Mouse (Mus musculus): Measurements from ENCODE around the gene Ptpn14. TPM values are rescaled to one million over a fixed set of nuclear protein-coding genes. Genes with fewer than 3 reads are reported as not detected.

Ptpn14 gene
- polyA plus RNA-seq, 1 experiment: 0.50 TPM

DNA sequence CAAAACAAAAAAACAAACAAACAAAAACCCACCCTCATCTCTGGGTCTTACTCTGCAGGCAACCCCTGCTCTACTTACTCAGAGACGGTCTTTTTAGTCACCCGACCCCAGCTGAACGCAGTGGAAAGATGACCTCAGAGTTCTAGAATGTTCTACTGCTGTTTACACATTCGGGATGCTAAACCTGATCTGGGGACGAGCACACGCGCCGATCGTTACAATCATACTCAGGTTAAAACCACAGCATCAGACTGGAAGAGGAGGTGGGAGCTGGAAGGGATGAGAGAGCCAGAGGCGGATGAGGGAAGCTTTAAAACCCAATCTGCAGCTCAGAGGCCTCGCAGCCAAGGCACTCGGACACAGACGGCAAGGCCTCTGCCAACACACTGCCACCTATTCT, 170.6 kb downstream of the Ptpn14 start:
- Histone ChIP-seq H3K27ac (ENCODE audit: insufficient read depth, low read depth, low read length) (no peak overlapping the region), H3K4me3 (ENCODE audit: insufficient read depth, low read length) (no peak overlapping the region), H3K4me1 (ENCODE audit: control insufficient read depth, insufficient read depth, low read length) (no peaks in the 10 kb centered on the region)
- TF ChIP-seq POLR2A (IDR thresholded peaks at IDR 0.05; ENCODE audit: borderline replicate concordance, low read depth, low read length): no peak

- Histone ChIP-seq H3K4me3 (ENCODE audit: insufficient read depth, low read length) (no peak overlapping the region), H3K4me1 (ENCODE audit: control insufficient read depth, insufficient read depth, low read length) (no peaks in the 10 kb centered on the region), H3K27ac (ENCODE audit: insufficient read depth, low read depth, low read length) (no peak overlapping the region)
- TF ChIP-seq CTCF (IDR thresholded peaks at IDR 0.05; ENCODE audit: low read depth, low read length) (no peak), POLR2A (IDR thresholded peaks at IDR 0.05; ENCODE audit: borderline replicate concordance, low read depth, low read length) (no peak)
Measured at GRCm38 (mm10) chr1:189899526-189899925, 171.5 kb downstream of the Ptpn14 start.

GRCm38 (mm10) chr1:189902413-189902812, 174.3 kb downstream of the Ptpn14 start:
- H3K4me3 ChIP-seq (ENCODE audit: insufficient read depth, low read length): no peak overlapping the region
- 0 out of 2 replicates have a peak, but pooled peaks cover 2% of the 10 kb centered on the region for H3K4me1 ChIP-seq (ENCODE audit: control insufficient read depth, insufficient read depth, low read length)
- no peak for TF ChIP-seq CTCF (IDR thresholded peaks at IDR 0.05; ENCODE audit: low read depth, low read length)
- TF ChIP-seq POLR2A (IDR thresholded peaks at IDR 0.05; ENCODE audit: borderline replicate concordance, low read depth, low read length): no peak
- H3K27ac ChIP-seq (ENCODE audit: insufficient read depth, low read depth, low read length): no peak overlapping the region

DNA sequence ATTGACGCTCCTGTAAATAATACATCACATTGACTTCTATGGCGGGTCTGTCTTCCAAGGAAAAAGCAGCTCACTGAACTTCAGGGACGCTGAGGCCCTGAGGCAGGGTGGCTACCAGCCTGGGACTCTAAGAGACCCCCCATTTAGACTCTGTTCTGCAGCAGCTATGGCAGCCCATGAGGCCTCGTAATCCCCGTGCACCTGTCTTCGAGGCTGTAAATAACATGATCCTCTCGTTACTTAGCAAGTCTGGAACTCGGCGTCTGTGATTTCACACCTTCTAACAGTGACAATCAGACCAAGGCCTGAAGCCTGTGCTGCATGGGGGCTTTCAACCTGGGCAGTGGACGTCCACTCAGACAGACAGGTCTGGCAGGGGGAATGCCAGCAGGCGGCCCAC, 175.1 kb downstream of the Ptpn14 start:
- no peak overlapping the region for H3K4me3 ChIP-seq (ENCODE audit: insufficient read depth, low read length)

GRCm38 (mm10) chr1:189910685-189911345, 182.7 kb downstream of the Ptpn14 start:
- no peak overlapping the region for H3K4me3 ChIP-seq (ENCODE audit: insufficient read depth, low read length)
- TF ChIP-seq CTCF (IDR thresholded peaks at IDR 0.05; ENCODE audit: low read depth, low read length) (no peak), POLR2A (IDR thresholded peaks at IDR 0.05; ENCODE audit: borderline replicate concordance, low read depth, low read length) (no peak)
- H3K27ac ChIP-seq (ENCODE audit: insufficient read depth, low read depth, low read length): no peak overlapping the region
- H3K4me1 ChIP-seq (ENCODE audit: control insufficient read depth, insufficient read depth, low read length): 0 out of 2 replicates have a peak, but pooled peaks cover 2% of the 10 kb centered on the region

More for the DNA sequence above, 175.1 kb downstream of the Ptpn14 start:
- TF ChIP-seq POLR2A (IDR thresholded peaks at IDR 0.05; ENCODE audit: borderline replicate concordance, low read depth, low read length) (no peak), CTCF (IDR thresholded peaks at IDR 0.05; ENCODE audit: low read depth, low read length) (no peak)
- Histone ChIP-seq H3K4me1 (ENCODE audit: control insufficient read depth, insufficient read depth, low read length) (0 out of 2 replicates have a peak, but pooled peaks cover 2% of the 10 kb centered on the region), H3K27ac (ENCODE audit: insufficient read depth, low read depth, low read length) (no peak overlapping the region)

DNA sequence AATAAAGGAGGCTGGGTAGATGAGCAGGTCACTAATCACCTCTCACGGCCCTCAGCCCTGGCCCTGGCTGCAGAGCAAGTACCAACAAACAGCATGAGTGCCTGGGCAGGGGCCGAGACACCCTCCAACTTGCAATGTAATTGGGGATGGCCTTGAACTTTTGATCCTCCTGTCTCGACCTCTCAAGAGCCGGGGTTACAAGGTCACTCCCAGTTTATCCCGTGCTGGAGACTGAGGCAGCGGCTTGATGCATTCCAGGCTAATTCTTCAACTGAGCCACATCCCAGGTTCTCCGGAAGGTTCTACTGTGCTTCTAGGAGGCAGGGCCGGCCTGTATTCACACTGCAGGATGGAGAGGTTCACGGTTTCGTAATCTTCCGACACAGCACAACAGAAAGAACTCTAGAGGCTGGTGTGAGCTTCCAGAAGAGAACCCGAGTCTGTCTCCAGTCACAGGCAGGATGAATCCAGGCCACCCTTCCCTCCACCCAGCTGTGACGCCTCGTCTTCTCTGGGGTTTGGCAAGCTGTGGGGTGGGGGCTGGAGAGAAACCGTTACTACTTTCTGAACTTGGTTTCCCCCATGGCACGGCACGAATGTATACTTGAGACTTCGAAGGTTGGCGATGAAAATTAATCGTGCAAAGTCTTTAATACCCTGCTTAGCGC, 185.2 kb downstream of the Ptpn14 start:
- Histone ChIP-seq H3K4me3 (ENCODE audit: insufficient read depth, low read length) (no peak overlapping the region), H3K27ac (ENCODE audit: insufficient read depth, low read depth, low read length) (no peak overlapping the region), H3K4me1 (ENCODE audit: control insufficient read depth, insufficient read depth, low read length) (0 out of 2 replicates have a peak, but pooled peaks cover 5% of the 10 kb centered on the region)
- TF ChIP-seq POLR2A (IDR thresholded peaks at IDR 0.05; ENCODE audit: borderline replicate concordance, low read depth, low read length) (no peak), CTCF (IDR thresholded peaks at IDR 0.05; ENCODE audit: low read depth, low read length) (no peak)

DNA sequence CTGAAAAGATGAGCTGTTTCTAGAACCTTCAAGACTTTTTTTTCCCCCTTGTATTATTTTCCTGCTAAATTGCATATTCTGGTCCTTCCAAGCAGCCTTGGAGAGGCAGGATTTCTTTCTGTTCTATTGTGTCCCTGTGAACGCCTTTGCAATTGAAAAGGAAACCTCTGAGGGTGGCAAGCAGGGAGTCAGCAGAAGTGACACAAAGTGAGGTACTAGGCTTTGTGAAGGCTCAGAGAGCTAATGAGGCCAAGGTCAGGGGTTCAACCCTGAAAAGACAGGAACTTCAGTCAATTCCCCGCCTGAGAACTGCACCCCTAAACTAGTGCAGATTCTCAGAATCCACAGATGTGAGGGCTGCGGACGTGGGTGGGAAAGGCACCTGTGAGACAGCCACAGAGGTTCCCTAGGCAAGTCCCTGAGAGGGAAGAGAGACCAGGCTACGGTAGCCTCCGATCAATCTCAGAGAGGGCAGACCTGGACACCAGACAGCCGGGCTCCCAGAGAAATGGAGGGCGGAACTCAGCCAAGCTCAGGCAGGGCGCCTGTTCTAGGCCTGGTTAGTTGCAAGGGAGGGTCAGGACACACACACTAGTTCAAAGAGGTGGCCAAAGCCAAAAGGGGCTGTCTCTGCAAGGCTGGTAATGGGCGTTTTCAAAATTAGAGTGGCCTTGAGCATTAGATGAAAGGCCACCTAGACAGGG, 188.5 kb downstream of the Ptpn14 start:
- no peak overlapping the region for H3K27ac ChIP-seq (ENCODE audit: insufficient read depth, low read depth, low read length)
- TF ChIP-seq POLR2A (IDR thresholded peaks at IDR 0.05; ENCODE audit: borderline replicate concordance, low read depth, low read length) (no peak), CTCF (IDR thresholded peaks at IDR 0.05; ENCODE audit: low read depth, low read length) (no peak)
- peaks cover 12% of the 10 kb centered on the region; the same call in 1 of the 2 replicates for H3K4me1 ChIP-seq (ENCODE audit: control insufficient read depth, insufficient read depth, low read length)
- no peak overlapping the region for H3K4me3 ChIP-seq (ENCODE audit: insufficient read depth, low read length)

DNA sequence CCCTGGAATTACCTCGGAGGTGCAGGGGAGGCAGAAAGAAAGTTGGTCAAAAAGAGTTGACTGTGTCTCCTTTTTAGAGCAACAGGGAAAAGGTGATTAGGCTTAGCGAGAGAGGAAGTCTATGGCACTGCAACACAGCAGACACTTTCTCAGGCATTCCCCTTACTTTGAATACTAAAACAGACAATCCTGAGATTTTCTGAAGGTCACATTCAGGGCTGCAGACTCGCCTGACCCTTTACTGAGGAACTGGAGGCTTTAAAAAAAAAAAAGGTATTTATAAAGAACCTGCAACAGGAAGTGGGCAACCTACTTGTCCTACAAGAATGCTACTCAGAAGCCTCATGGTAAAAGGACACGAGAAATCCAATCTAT, 189.0 kb downstream of the Ptpn14 start:
- TF ChIP-seq CTCF (IDR thresholded peaks at IDR 0.05; ENCODE audit: low read depth, low read length): no peak
- TF ChIP-seq POLR2A (IDR thresholded peaks at IDR 0.05; ENCODE audit: borderline replicate concordance, low read depth, low read length): no peak
- H3K4me3 ChIP-seq (ENCODE audit: insufficient read depth, low read length): no peak overlapping the region
- peaks cover 12% of the 10 kb centered on the region; the same call in 1 of the 2 replicates for H3K4me1 ChIP-seq (ENCODE audit: control insufficient read depth, insufficient read depth, low read length)
- no peak overlapping the region for H3K27ac ChIP-seq (ENCODE audit: insufficient read depth, low read depth, low read length)

GRCm38 (mm10) chr1:189919756-189920155, 191.7 kb downstream of the Ptpn14 start:
- TF ChIP-seq CTCF (IDR thresholded peaks at IDR 0.05; ENCODE audit: low read depth, low read length) (no peak), POLR2A (IDR thresholded peaks at IDR 0.05; ENCODE audit: borderline replicate concordance, low read depth, low read length) (no peak)
- Histone ChIP-seq H3K4me1 (ENCODE audit: control insufficient read depth, insufficient read depth, low read length) (peaks cover 14% of the 10 kb centered on the region), H3K27ac (ENCODE audit: insufficient read depth, low read depth, low read length) (no peak overlapping the region), H3K4me3 (ENCODE audit: insufficient read depth, low read length) (no peak overlapping the region)

Data from bone marrow macrophage, adult 2 months (primary cell).